In genomic region chr1:92638736-92639135, GRCm38 (mm10) we compare ENCODE assay signal across 18 mouse cellular contexts. TPM values are rescaled to one million over a fixed set of nuclear protein-coding genes. Genes with fewer than 3 reads are reported as not detected.
"Had no signal": no experiment of that assay in that cellular context is flagged by ENCODE, and none has a peak within 500 bp of the region (broad histone marks: within the 10 kb centered on the region; RNA-seq: fewer than 3 reads in every experiment).

No protein-coding gene starts in this region.

- H3K27ac ChIP-seq: lung, embryonic 15.5 days; macrophage; midbrain, embryonic 13.5 days; midbrain, embryonic 15.5 days; neural tube, embryonic 12.5 days; stomach, embryonic 15.5 days; stomach, postnatal 0 days had no signal

- DNase-seq: lung, adult 2 months; lung, postnatal 14 days; lung, postnatal 36 days; right cerebral cortex, postnatal 14 days; thymus, adult 2 months; thymus, postnatal 25 days had no signal

- H3K4me3 ChIP-seq: lung, embryonic 15.5 days; megakaryocyte, embryonic 14.5 days; midbrain, embryonic 13.5 days; midbrain, embryonic 15.5 days; neural tube, embryonic 12.5 days; stomach, embryonic 15.5 days had no signal

RNA-seq across cellular contexts. Expression of gene Otos, which starts 9.9 kb away (rescaled TPM):
- total RNA-seq: midbrain, postnatal 0 days; monocyte, adult 5-6 weeks; neutrophil, adult 5-6 weeks had no signal

RNA-seq across cellular contexts. Expression of gene Olfr12, which starts 21.1 kb away (rescaled TPM):
- total RNA-seq: megakaryocyte progenitor cell, adult 5-6 weeks; midbrain, postnatal 0 days; monocyte, adult 5-6 weeks had no signal

RNA-seq across cellular contexts. Expression of gene Olfr1410, which starts 33.2 kb away (rescaled TPM):
- total RNA-seq: megakaryocyte progenitor cell, adult 5-6 weeks; midbrain, postnatal 0 days; monocyte, adult 5-6 weeks; neutrophil, adult 5-6 weeks had no signal

RNA-seq across cellular contexts. Expression of gene Olfr1411, which starts 44.5 kb away (rescaled TPM):
- total RNA-seq: megakaryocyte progenitor cell, adult 5-6 weeks; midbrain, postnatal 0 days; monocyte, adult 5-6 weeks; neutrophil, adult 5-6 weeks had no signal
